8 mouse cellular contexts compared by ENCODE assay signal in the genomic region with DNA sequence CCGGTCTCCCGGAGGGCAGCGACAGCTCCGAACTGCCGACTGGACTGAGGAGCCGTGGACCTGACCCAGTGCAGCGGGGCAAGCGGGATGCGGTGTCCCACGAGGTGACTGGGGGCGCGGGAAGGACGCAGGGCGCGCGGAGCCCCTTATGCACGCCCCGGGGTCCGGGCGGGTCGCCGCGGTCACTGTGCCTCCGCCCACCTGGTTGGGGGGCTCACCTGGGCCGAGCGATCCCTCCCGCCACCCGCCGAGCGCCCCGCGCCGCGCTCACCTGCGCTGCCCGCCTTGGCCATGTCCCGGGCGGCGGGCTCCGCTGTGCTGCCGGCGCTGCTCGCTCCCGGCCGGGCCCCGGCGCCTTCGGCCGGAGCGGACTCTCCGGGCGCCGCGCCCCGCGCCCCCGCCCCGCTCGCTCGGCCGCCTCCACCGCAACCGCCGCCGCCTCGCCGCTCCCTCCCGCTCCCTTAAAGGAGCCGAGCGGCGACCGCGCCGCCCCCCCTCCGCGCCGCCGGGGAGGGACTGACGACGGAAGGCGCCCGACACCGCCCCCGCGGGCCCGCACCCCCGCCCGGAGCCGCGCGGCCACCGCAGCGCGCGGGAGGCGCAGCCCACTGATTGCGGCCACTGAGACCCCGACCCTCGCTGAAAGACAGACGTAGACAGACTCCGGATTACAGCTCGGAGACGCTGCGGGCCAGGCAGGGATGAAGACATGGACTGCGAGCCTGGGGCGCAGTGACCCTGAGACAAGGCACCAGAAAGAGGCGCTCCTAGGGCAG. TPM values are rescaled to one million over a fixed set of nuclear protein-coding genes. Genes with fewer than 3 reads are reported as not detected.
DNase-seq lines count a peak whose midpoint lies in the region; ATAC-seq and TF ChIP-seq lines count a peak whose summit lies in the region.

Gene Pitpnm3 (minus strand): TSS at position 396 of the 776 bp plus-strand sequence.

- H3K36me3 ChIP-seq in E14TG2a.4 (ENCODE audit: insufficient read depth, low read length): no peaks in the 10 kb centered on the region
- no peaks in the 10 kb centered on the region for H3K36me3 ChIP-seq in embryonic facial prominence, embryonic 15.5 days
- H3K36me3 ChIP-seq in heart, embryonic 15.5 days: no peaks in the 10 kb centered on the region
- H3K36me3 ChIP-seq in stomach, embryonic 16.5 days (ENCODE audit: control insufficient read depth, insufficient read depth, low read length): no peaks in the 10 kb centered on the region

- peaks cover 51% of the 10 kb centered on the region for H3K4me1 ChIP-seq in E14TG2a.4 (replicated peaks; ENCODE audit: low read depth, low read length)
- peaks cover 51% of the 10 kb centered on the region for H3K4me1 ChIP-seq in embryonic facial prominence, embryonic 15.5 days
- peaks cover 37% of the 10 kb centered on the region for H3K4me1 ChIP-seq in heart, embryonic 15.5 days (replicated peaks)
- peaks cover 28% of the 10 kb centered on the region for H3K4me1 ChIP-seq in stomach, embryonic 16.5 days (ENCODE audit: control insufficient read depth, insufficient read depth, low read length)

- ATAC-seq in embryonic facial prominence, embryonic 15.5 days (ENCODE audit: insufficient number of reproducible peaks, low FRiP score, low TSS enrichment, low read depth): peak; percentile 27; the same call in 1 of the 2 replicates
- ATAC-seq in heart, embryonic 15.5 days (replicated peaks; ENCODE audit: insufficient number of reproducible peaks, insufficient read depth, low FRiP score, low read depth): 0 out of 2 replicates have a peak, but pooled peaks have one; percentile 8
- 0 out of 2 replicates have a peak, but pooled peaks have one; percentile 22 for ATAC-seq in stomach, embryonic 16.5 days (ENCODE audit: insufficient read depth, low FRiP score)

- H3K9ac ChIP-seq in embryonic facial prominence, embryonic 15.5 days: peak within 1 kb of the TSS; percentile 48
- peak within 1 kb of the TSS; percentile 66 for H3K9ac ChIP-seq in heart, embryonic 15.5 days
- H3K9ac ChIP-seq in stomach, embryonic 16.5 days (ENCODE audit: low read length): peak within 1 kb of the TSS; percentile 77

- H3K27ac ChIP-seq in embryonic facial prominence, embryonic 15.5 days (replicated peaks): no peak within 1 kb of the TSS
- H3K27ac ChIP-seq in heart, embryonic 15.5 days: no peak within 1 kb of the TSS
- no peak within 1 kb of the TSS for H3K27ac ChIP-seq in stomach, embryonic 16.5 days (ENCODE audit: low read length)

- no peak for TF ChIP-seq CTCF in E14TG2a.4 (conservative IDR thresholded peaks at IDR 0.05; ENCODE audit: low read length)

- peaks cover 81% of the 10 kb centered on the region for H3K27me3 ChIP-seq in E14TG2a.4 (ENCODE audit: insufficient read depth, low read length)
- peaks cover 38% of the 10 kb centered on the region for H3K27me3 ChIP-seq in embryonic facial prominence, embryonic 15.5 days
- peaks cover 48% of the 10 kb centered on the region for H3K27me3 ChIP-seq in heart, embryonic 15.5 days
- H3K27me3 ChIP-seq in stomach, embryonic 16.5 days (ENCODE audit: control insufficient read depth, insufficient read depth, low read length): peaks cover 14% of the 10 kb centered on the region

- H3K9me3 ChIP-seq in E14TG2a.4 (ENCODE audit: low read length): no peaks in the 10 kb centered on the region
- H3K9me3 ChIP-seq in embryonic facial prominence, embryonic 15.5 days (replicated peaks): no peaks in the 10 kb centered on the region
- no peaks in the 10 kb centered on the region for H3K9me3 ChIP-seq in heart, embryonic 15.5 days (replicated peaks)
- no peaks in the 10 kb centered on the region for H3K9me3 ChIP-seq in stomach, embryonic 16.5 days (replicated peaks; ENCODE audit: control insufficient read depth, low read length)

- DNase-seq in adrenal gland, postnatal 10 days: peak; percentile 57
- DNase-seq in layer of hippocampus, postnatal 36 days: peak in 1 of 2 experiments; percentile 43
- peak; percentile 64 for DNase-seq in lung, postnatal 36 days
- no peak for DNase-seq in thymus, postnatal 25 days

- WGBS in embryonic facial prominence, embryonic 15.5 days: under 1% methylated on average over 63 of the region's 107 CpGs
- 2% methylated on average over 55 of the region's 107 CpGs for WGBS in heart, embryonic 15.5 days
- under 1% methylated on average over 86 of the region's 107 CpGs for WGBS in stomach, embryonic 16.5 days

- H3K4me3 ChIP-seq in E14TG2a.4 (replicated peaks; ENCODE audit: low read length): peak within 1 kb of the TSS; percentile 80
- peak within 1 kb of the TSS; percentile 61 for H3K4me3 ChIP-seq in embryonic facial prominence, embryonic 15.5 days (replicated peaks)
- H3K4me3 ChIP-seq in heart, embryonic 15.5 days: peak within 1 kb of the TSS; percentile 63
- H3K4me3 ChIP-seq in stomach, embryonic 16.5 days (replicated peaks; ENCODE audit: low read length): peak within 1 kb of the TSS; percentile 60

- peak within 1 kb of the TSS; percentile 97 for H3K4me2 ChIP-seq in embryonic facial prominence, embryonic 15.5 days (replicated peaks)
- peak within 1 kb of the TSS; percentile 99 for H3K4me2 ChIP-seq in heart, embryonic 15.5 days
- H3K4me2 ChIP-seq in stomach, embryonic 16.5 days (ENCODE audit: low read depth, low read length): peak within 1 kb of the TSS; percentile 99

RNA-seq across cellular contexts. Expression of gene Pitpnm3, which starts in this region (rescaled TPM):
- total RNA-seq in adrenal gland, postnatal 10 days (2021): 1 to 10 TPM; 1.4 to 1.5 TPM
- polyA plus RNA-seq in embryonic facial prominence, embryonic 15.5 days (2015; fragmentation: Nextera tagmentation; extraction: Ambion mirVana): 1.9 and 2.0 TPM in 2 replicates
- polyA plus RNA-seq in heart, embryonic 15.5 days (2015; fragmentation: Nextera tagmentation; extraction: Ambion mirVana): 0.21 and 0.55 TPM in 2 replicates
- 10 to 100 TPM; 26.0 to 27.9 TPM for total RNA-seq in layer of hippocampus, postnatal 36 days (2021)
- polyA plus RNA-seq in stomach, embryonic 16.5 days (2015; fragmentation: Nextera tagmentation; extraction: Ambion mirVana): 0.63 and 1.0 TPM in 2 replicates

Comparison
In these comparisons a context has a peak if more than half of its experiments do, and no peak if none do; other contexts are left out.
1. RNA of gene Pitpnm3 (total RNA-seq): 26.0 to 27.9 TPM in layer of hippocampus, postnatal 36 days; 1.4 to 1.5 TPM in adrenal gland, postnatal 10 days; every median in the first group is over 10 times any median in the second.
2. Peak in ATAC-seq, H3K4me3 ChIP-seq, H3K9ac ChIP-seq and H3K4me2 ChIP-seq in heart, embryonic 15.5 days; RNA of the gene not detected or under 1 TPM.
3. Peak in every context shown above with its lines, with median percentiles within 50 percentile points of each other: H3K4me3 ChIP-seq, ATAC-seq, H3K4me2 ChIP-seq and H3K9ac ChIP-seq.